Mouse (Mus musculus) brain, embryonic 14.5 days (tissue): ENCODE measurements around the gene Olfr730.

Experiments used
- CTCF ChIP-seq: fragments of 200-500 bp; IDR thresholded peaks from 2 replicates; pipeline ENCODE4 v1.5.1; 2012; ENCODE audit warnings: inconsistent platforms, mild to moderate bottlenecking, moderate library complexity, borderline replicate concordance; ENCODE audit not compliant: insufficient read depth, insufficient read length; ENCODE audit errors: extremely low read depth
- POLR2A ChIP-seq: fragments of 200-500 bp; IDR thresholded peaks from 2 replicates; pipeline ENCODE4 v1.6.1; 2012; ENCODE audit warnings: mild to moderate bottlenecking, inconsistent platforms, borderline replicate concordance; ENCODE audit not compliant: poor library complexity, insufficient read depth, insufficient read length, severe bottlenecking; ENCODE audit errors: extremely low read depth

DNA sequence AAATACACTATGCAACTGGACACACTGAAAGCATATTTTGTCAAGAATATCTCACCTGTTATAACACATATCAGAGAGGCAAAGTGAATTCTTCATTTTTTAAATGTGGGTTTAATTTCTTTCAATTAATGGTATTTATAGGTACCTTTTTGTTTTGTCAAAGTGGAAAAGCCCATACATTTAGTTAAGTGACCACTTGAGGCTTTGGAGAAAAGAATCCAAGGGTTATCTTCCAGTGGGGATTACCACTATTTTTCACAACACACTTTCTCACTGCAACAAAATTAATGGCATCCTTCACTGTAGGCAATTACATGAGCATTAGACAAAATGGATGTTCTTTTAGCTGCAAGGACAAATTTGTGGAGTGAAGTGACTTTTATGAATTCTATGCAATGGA is 35.2 kb downstream of the Olfr730 start, which contains the start of gene Olfr729:
- no peak for TF ChIP-seq CTCF
- no peak for TF ChIP-seq POLR2A
